Mouse (Mus musculus): ENCODE results near the gene Pdp2. TPM values are rescaled to one million over a fixed set of nuclear protein-coding genes. Genes with fewer than 3 reads are reported as not detected.
"Not testable (repeated sequence)": the region's sequence is repeated elsewhere in the genome, so short reads cannot be mapped to it uniquely, and the experiment has no call there.

Pdp2 gene
- polyA plus RNA-seq, 1 experiment from 2014 or later, result 20.9 TPM

- WGBS, result 89% methylated on average over 3 of the region's 3 CpGs
- ATAC-seq (replicated peaks), result no peak
- Histone ChIP-seq H3K36me3 (replicated peaks) (no peaks in the 10 kb centered on the region), H3K9ac (no peak overlapping the region), H3K4me3 (no peak overlapping the region), H3K27ac (no peak overlapping the region), H3K4me1 (no peaks in the 10 kb centered on the region), H3K27me3 (replicated peaks) (no peaks in the 10 kb centered on the region), H3K4me2 (no peak overlapping the region), H3K9me3 (no peaks in the 10 kb centered on the region)
These were observed 14.4 kb upstream of the Pdp2 start for GRCm38 (mm10) chr8:104576820-104577219.

GRCm38 (mm10) chr8:104577606-104578005 lies 13.6 kb upstream of the Pdp2 start:
- H3K27ac ChIP-seq; H3K36me3 ChIP-seq (replicated peaks); H3K4me2 ChIP-seq; H3K4me3 ChIP-seq; H3K9ac ChIP-seq; H3K4me1 ChIP-seq; H3K27me3 ChIP-seq (replicated peaks); ATAC-seq (replicated peaks); H3K9me3 ChIP-seq: not testable (repeated sequence)
- 79% methylated on average over 17 of the region's 17 CpGs for WGBS

- no peaks in the 10 kb centered on the region for H3K27me3 ChIP-seq (replicated peaks)
- H3K9ac ChIP-seq, result no peak overlapping the region
- no peak overlapping the region for H3K4me2 ChIP-seq
- no peak overlapping the region for H3K4me3 ChIP-seq
- 54% methylated on average over 1 of the region's 1 CpGs for WGBS
- H3K4me1 ChIP-seq, result no peaks in the 10 kb centered on the region
- peaks cover 3% of the 10 kb centered on the region; the same call in 1 of the 2 replicates for H3K9me3 ChIP-seq
- ATAC-seq (replicated peaks), result no peak
- H3K27ac ChIP-seq, result no peak overlapping the region
- H3K36me3 ChIP-seq (replicated peaks), result no peaks in the 10 kb centered on the region
These were observed 6.7 kb upstream of the Pdp2 start for GRCm38 (mm10) chr8:104584522-104584921.

- H3K4me2 ChIP-seq, result no peak overlapping the region
- peaks cover 11% of the 10 kb centered on the region; the same call in 1 of the 2 replicates for H3K36me3 ChIP-seq (replicated peaks)
- WGBS, result 97% methylated on average over 3 of the region's 3 CpGs
- no peaks in the 10 kb centered on the region for H3K27me3 ChIP-seq (replicated peaks)
- peaks cover 11% of the 10 kb centered on the region for H3K4me1 ChIP-seq
- H3K4me3 ChIP-seq, result no peak overlapping the region
- no peak overlapping the region for H3K27ac ChIP-seq
- H3K9ac ChIP-seq, result no peak overlapping the region
- no peaks in the 10 kb centered on the region for H3K9me3 ChIP-seq
- ATAC-seq (replicated peaks), result no peak
These were observed 967 bp upstream of the Pdp2 start for GRCm38 (mm10) chr8:104590284-104590683.

- H3K4me3 ChIP-seq, result peak overlapping the region; percentile 74
- peaks cover 11% of the 10 kb centered on the region; the same call in 1 of the 2 replicates for H3K36me3 ChIP-seq (replicated peaks)
- no peak; the same call in 1 of the 2 replicates for ATAC-seq (replicated peaks)
- peak overlapping the region; percentile 85 for H3K27ac ChIP-seq
- 3% methylated on average over 9 of the region's 9 CpGs for WGBS
- peak overlapping the region; percentile 80 for H3K4me2 ChIP-seq
- H3K9me3 ChIP-seq, result no peaks in the 10 kb centered on the region
- H3K4me1 ChIP-seq, result peaks cover 11% of the 10 kb centered on the region
- H3K9ac ChIP-seq, result peak overlapping the region; percentile 66
- H3K27me3 ChIP-seq (replicated peaks), result no peaks in the 10 kb centered on the region
These were observed 605 bp downstream of the Pdp2 start for GRCm38 (mm10) chr8:104591856-104592255.

- Histone ChIP-seq H3K4me3 (peak overlapping the region; percentile 74; the same call in 1 of the 2 replicates), H3K9ac (no peak overlapping the region), H3K4me1 (peaks cover 11% of the 10 kb centered on the region), H3K9me3 (no peaks in the 10 kb centered on the region), H3K27ac (no peak overlapping the region), H3K36me3 (replicated peaks) (peaks cover 11% of the 10 kb centered on the region; the same call in 1 of the 2 replicates), H3K27me3 (replicated peaks) (no peaks in the 10 kb centered on the region), H3K4me2 (peak overlapping the region; percentile 80)
- ATAC-seq (replicated peaks), result no peak
- WGBS, result 67% methylated on average over 6 of the region's 6 CpGs
These were observed 1.3 kb downstream of the Pdp2 start for GRCm38 (mm10) chr8:104592566-104592965.

- H3K27ac ChIP-seq, result no peak overlapping the region
- no peak for ATAC-seq (replicated peaks)
- H3K9ac ChIP-seq, result no peak overlapping the region
- no peaks in the 10 kb centered on the region for H3K27me3 ChIP-seq (replicated peaks)
- peaks cover 11% of the 10 kb centered on the region; the same call in 1 of the 2 replicates for H3K36me3 ChIP-seq (replicated peaks)
- no peak overlapping the region for H3K4me2 ChIP-seq
- peaks cover 11% of the 10 kb centered on the region for H3K4me1 ChIP-seq
- no peak overlapping the region for H3K4me3 ChIP-seq
- 97% methylated on average over 31 of the region's 31 CpGs for WGBS
- H3K9me3 ChIP-seq, result no peaks in the 10 kb centered on the region
These were observed 2.5 kb downstream of the Pdp2 start for GRCm38 (mm10) chr8:104593536-104594325.

- no peak overlapping the region for H3K4me2 ChIP-seq
- 93% methylated on average over 19 of the region's 19 CpGs for WGBS
- peaks cover 11% of the 10 kb centered on the region for H3K4me1 ChIP-seq
- peaks cover 11% of the 10 kb centered on the region; the same call in 1 of the 2 replicates for H3K36me3 ChIP-seq (replicated peaks)
- H3K27me3 ChIP-seq (replicated peaks), result no peaks in the 10 kb centered on the region
- H3K9ac ChIP-seq, result no peak overlapping the region
- ATAC-seq (replicated peaks), result no peak
- no peak overlapping the region for H3K27ac ChIP-seq
- no peaks in the 10 kb centered on the region for H3K9me3 ChIP-seq
- H3K4me3 ChIP-seq, result no peak overlapping the region
These were observed 3.5 kb downstream of the Pdp2 start for GRCm38 (mm10) chr8:104594611-104595362.

- peaks cover 11% of the 10 kb centered on the region for H3K4me1 ChIP-seq
- H3K9me3 ChIP-seq, result no peaks in the 10 kb centered on the region
- H3K4me3 ChIP-seq, result no peak overlapping the region
- H3K36me3 ChIP-seq (replicated peaks), result peaks cover 11% of the 10 kb centered on the region; the same call in 1 of the 2 replicates
- 0 out of 2 replicates have a peak, but pooled peaks cover 4% of the 10 kb centered on the region for H3K27me3 ChIP-seq (replicated peaks)
- 86% methylated on average over 21 of the region's 21 CpGs for WGBS
- no peak overlapping the region for H3K9ac ChIP-seq
- ATAC-seq (replicated peaks), result no peak
- H3K4me2 ChIP-seq, result no peak overlapping the region
- no peak overlapping the region for H3K27ac ChIP-seq
These were observed 4.7 kb downstream of the Pdp2 start for GRCm38 (mm10) chr8:104595773-104596536.

- Histone ChIP-seq H3K4me2 (no peak overlapping the region), H3K9me3 (no peaks in the 10 kb centered on the region), H3K4me1 (peaks cover 10% of the 10 kb centered on the region), H3K27ac (no peak overlapping the region), H3K27me3 (replicated peaks) (peaks cover 9% of the 10 kb centered on the region; the same call in 1 of the 2 replicates), H3K36me3 (replicated peaks) (peaks cover 11% of the 10 kb centered on the region; the same call in 1 of the 2 replicates), H3K9ac (no peak overlapping the region), H3K4me3 (no peak overlapping the region)
- WGBS, result 81% methylated on average over 6 of the region's 6 CpGs
- ATAC-seq (replicated peaks), result no peak
These were observed 6.4 kb downstream of the Pdp2 start for GRCm38 (mm10) chr8:104597656-104598055.

- H3K4me3 ChIP-seq, result no peak overlapping the region
- peaks cover 9% of the 10 kb centered on the region; the same call in 1 of the 2 replicates for H3K4me1 ChIP-seq
- H3K9ac ChIP-seq, result no peak overlapping the region
- H3K27me3 ChIP-seq (replicated peaks), result peaks cover 9% of the 10 kb centered on the region; the same call in 1 of the 2 replicates
- no peak overlapping the region for H3K4me2 ChIP-seq
- no peak overlapping the region for H3K27ac ChIP-seq
- peaks cover 11% of the 10 kb centered on the region; the same call in 1 of the 2 replicates for H3K36me3 ChIP-seq (replicated peaks)
- ATAC-seq (replicated peaks), result no peak
- WGBS, result 68% methylated on average over 6 of the region's 6 CpGs
- no peaks in the 10 kb centered on the region for H3K9me3 ChIP-seq
These were observed 7.2 kb downstream of the Pdp2 start for GRCm38 (mm10) chr8:104598496-104598895.

GRCm38 (mm10) chr8:104601386-104601785 lies 10.1 kb downstream of the Pdp2 start:
- no peak for ATAC-seq (replicated peaks)
- no peaks in the 10 kb centered on the region for H3K36me3 ChIP-seq (replicated peaks)
- WGBS, result 24% methylated on average over 7 of the region's 7 CpGs

More at GRCm38 (mm10) chr8:104601386-104601785, 10.1 kb downstream of the Pdp2 start:
- Histone ChIP-seq H3K9ac (no peak overlapping the region), H3K27ac (no peak overlapping the region), H3K4me2 (no peak overlapping the region), H3K9me3 (no peaks in the 10 kb centered on the region), H3K27me3 (replicated peaks) (peaks cover 9% of the 10 kb centered on the region; the same call in 1 of the 2 replicates), H3K4me1 (peaks cover 9% of the 10 kb centered on the region; the same call in 1 of the 2 replicates), H3K4me3 (no peak overlapping the region)
